In genomic region chr4:122981238-122981637, GRCm38 (mm10) we compare ENCODE assay signal across 24 mouse cellular contexts. TPM values are rescaled to one million over a fixed set of nuclear protein-coding genes. Genes with fewer than 3 reads are reported as not detected.
DNase-seq lines count a peak whose midpoint lies in the region; ATAC-seq and TF ChIP-seq lines count a peak whose summit lies in the region.
"Had no signal": no experiment of that assay in that cellular context is flagged by ENCODE, and none has a peak within 500 bp of the region (broad histone marks: within the 10 kb centered on the region; RNA-seq: fewer than 3 reads in every experiment).

No protein-coding gene starts in this region.

- 0 out of 2 replicates have a peak, but pooled peaks have one; percentile 5 for ATAC-seq in limb, embryonic 15.5 days (ENCODE audit: insufficient number of reproducible peaks, low FRiP score, low TSS enrichment, low read depth)
- ATAC-seq in intestine, embryonic 16.5 days, result peak; percentile 47
- ATAC-seq in stomach, embryonic 16.5 days (ENCODE audit: insufficient read depth, low FRiP score), result no peak
- no peak for ATAC-seq in neural tube, embryonic 15.5 days (ENCODE audit: low FRiP score)
- ATAC-seq: forebrain, embryonic 13.5 days; forebrain, embryonic 16.5 days had no signal

- 75% methylated on average over 7 of the region's 7 CpGs for WGBS in limb, embryonic 15.5 days
- WGBS in limb, embryonic 10.5 days, result 80% methylated on average over 7 of the region's 7 CpGs
- 71% methylated on average over 7 of the region's 7 CpGs for WGBS in intestine, embryonic 16.5 days
- WGBS in stomach, embryonic 16.5 days, result 74% methylated on average over 7 of the region's 7 CpGs
- 92% methylated on average over 7 of the region's 7 CpGs for WGBS in neural tube, embryonic 15.5 days

- H3K9ac ChIP-seq in limb, embryonic 15.5 days, result no peak overlapping the region
- H3K9ac ChIP-seq in intestine, embryonic 16.5 days (ENCODE audit: low read depth, low read length), result no peak overlapping the region
- H3K9ac ChIP-seq in stomach, embryonic 16.5 days (ENCODE audit: low read length), result no peak overlapping the region
- no peak overlapping the region for H3K9ac ChIP-seq in neural tube, embryonic 15.5 days (replicated peaks)
- H3K9ac ChIP-seq: embryonic facial prominence, embryonic 13.5 days; forebrain, embryonic 13.5 days; hindbrain, embryonic 12.5 days; hindbrain, embryonic 15.5 days had no signal

- peak overlapping the region; percentile 23; the same call in 1 of the 2 replicates for H3K27ac ChIP-seq in limb, embryonic 15.5 days
- no peak overlapping the region for H3K27ac ChIP-seq in limb, embryonic 10.5 days
- peak overlapping the region; percentile 5; the same call in 1 of the 2 replicates for H3K27ac ChIP-seq in intestine, embryonic 16.5 days (ENCODE audit: low read length)
- peak overlapping the region; percentile 57; the same call in 1 of the 2 replicates for H3K27ac ChIP-seq in stomach, embryonic 16.5 days (ENCODE audit: low read length)
- no peak overlapping the region for H3K27ac ChIP-seq in neural tube, embryonic 15.5 days (replicated peaks)
- H3K27ac ChIP-seq: embryonic facial prominence, embryonic 13.5 days; forebrain, embryonic 10.5 days; forebrain, embryonic 13.5 days; gastrocnemius, adult 2 months; hindbrain, embryonic 12.5 days; hindbrain, embryonic 15.5 days had no signal

- H3K4me2 ChIP-seq in limb, embryonic 15.5 days, result no peak overlapping the region
- H3K4me2 ChIP-seq in intestine, embryonic 16.5 days (ENCODE audit: low read depth, low read length), result no peak overlapping the region
- no peak overlapping the region for H3K4me2 ChIP-seq in stomach, embryonic 16.5 days (ENCODE audit: low read depth, low read length)
- no peak overlapping the region for H3K4me2 ChIP-seq in neural tube, embryonic 15.5 days
- H3K4me2 ChIP-seq: embryonic facial prominence, embryonic 13.5 days; forebrain, embryonic 13.5 days; heart, embryonic 11.5 days; hindbrain, embryonic 12.5 days; hindbrain, embryonic 15.5 days had no signal

- no peak for DNase-seq in limb, embryonic 10.5 days (ENCODE audit: low spot score)
- DNase-seq in embryo, embryonic 11 days, result no peak
- DNase-seq: adrenal gland, adult 2 months; adrenal gland, postnatal 25 days; B cell, adult 2 months; cerebellum, adult 11-12 months; cerebellum, adult 9-10 months; cerebellum, postnatal 14 days; gastrocnemius, adult 2 months; gastrocnemius, postnatal 14 days; heart, adult 11 months had no signal

- TF ChIP-seq CTCF in E14TG2a.4 (conservative IDR thresholded peaks at IDR 0.05; ENCODE audit: low read length), result no peak

- H3K9me3 ChIP-seq in limb, embryonic 15.5 days, result no peaks in the 10 kb centered on the region
- H3K9me3 ChIP-seq in limb, embryonic 10.5 days (replicated peaks), result no peaks in the 10 kb centered on the region
- H3K9me3 ChIP-seq in E14TG2a.4 (ENCODE audit: low read length), result no peaks in the 10 kb centered on the region
- no peaks in the 10 kb centered on the region for H3K9me3 ChIP-seq in intestine, embryonic 16.5 days (ENCODE audit: control insufficient read depth, low read length)
- H3K9me3 ChIP-seq in stomach, embryonic 16.5 days (replicated peaks; ENCODE audit: control insufficient read depth, low read length), result no peaks in the 10 kb centered on the region
- H3K9me3 ChIP-seq in neural tube, embryonic 15.5 days (replicated peaks), result no peaks in the 10 kb centered on the region
- H3K9me3 ChIP-seq: embryonic facial prominence, embryonic 13.5 days; forebrain, embryonic 10.5 days; forebrain, embryonic 13.5 days; hindbrain, embryonic 12.5 days; hindbrain, embryonic 15.5 days had no signal

- no peak overlapping the region for H3K4me3 ChIP-seq in limb, embryonic 15.5 days
- H3K4me3 ChIP-seq in limb, embryonic 10.5 days, result no peak overlapping the region
- 0 out of 2 replicates have a peak overlapping the region, but pooled peaks have one; percentile 23 for H3K4me3 ChIP-seq in E14TG2a.4 (replicated peaks; ENCODE audit: low read length)
- H3K4me3 ChIP-seq in intestine, embryonic 16.5 days (ENCODE audit: low read length), result no peak overlapping the region
- no peak overlapping the region for H3K4me3 ChIP-seq in stomach, embryonic 16.5 days (replicated peaks; ENCODE audit: low read length)
- no peak overlapping the region for H3K4me3 ChIP-seq in neural tube, embryonic 15.5 days (replicated peaks)
- H3K4me3 ChIP-seq: embryonic facial prominence, embryonic 13.5 days; forebrain, embryonic 10.5 days; forebrain, embryonic 13.5 days; gastrocnemius, adult 2 months; hindbrain, embryonic 12.5 days; hindbrain, embryonic 15.5 days had no signal

- H3K27me3 ChIP-seq in limb, embryonic 15.5 days, result peaks cover 16% of the 10 kb centered on the region
- peaks cover 48% of the 10 kb centered on the region for H3K27me3 ChIP-seq in limb, embryonic 10.5 days (ENCODE audit: low read depth, poor library complexity, severe bottlenecking)
- peaks cover 31% of the 10 kb centered on the region for H3K27me3 ChIP-seq in E14TG2a.4 (ENCODE audit: insufficient read depth, low read length)
- peaks cover 9% of the 10 kb centered on the region for H3K27me3 ChIP-seq in intestine, embryonic 16.5 days (replicated peaks; ENCODE audit: control insufficient read depth, insufficient read depth, low read length)
- H3K27me3 ChIP-seq in stomach, embryonic 16.5 days (ENCODE audit: control insufficient read depth, insufficient read depth, low read length), result peaks cover 13% of the 10 kb centered on the region
- H3K27me3 ChIP-seq in neural tube, embryonic 15.5 days (replicated peaks), result peaks cover 20% of the 10 kb centered on the region
- H3K27me3 ChIP-seq: CH12.LX had no signal

- no peaks in the 10 kb centered on the region for H3K36me3 ChIP-seq in limb, embryonic 15.5 days
- no peaks in the 10 kb centered on the region for H3K36me3 ChIP-seq in limb, embryonic 10.5 days
- H3K36me3 ChIP-seq in E14TG2a.4 (ENCODE audit: insufficient read depth, low read length), result no peaks in the 10 kb centered on the region
- H3K36me3 ChIP-seq in intestine, embryonic 16.5 days (ENCODE audit: control insufficient read depth, insufficient read depth, low read length), result no peaks in the 10 kb centered on the region
- H3K36me3 ChIP-seq in stomach, embryonic 16.5 days (ENCODE audit: control insufficient read depth, insufficient read depth, low read length), result no peaks in the 10 kb centered on the region
- H3K36me3 ChIP-seq in neural tube, embryonic 15.5 days, result no peaks in the 10 kb centered on the region
- H3K36me3 ChIP-seq: embryonic facial prominence, embryonic 13.5 days; forebrain, embryonic 10.5 days; hindbrain, embryonic 12.5 days; hindbrain, embryonic 15.5 days had no signal

- peaks cover 21% of the 10 kb centered on the region for H3K4me1 ChIP-seq in limb, embryonic 15.5 days
- H3K4me1 ChIP-seq in limb, embryonic 10.5 days, result peaks cover 31% of the 10 kb centered on the region
- peaks cover 33% of the 10 kb centered on the region for H3K4me1 ChIP-seq in E14TG2a.4 (replicated peaks; ENCODE audit: low read depth, low read length)
- peaks cover 11% of the 10 kb centered on the region; the same call in 1 of the 2 replicates for H3K4me1 ChIP-seq in intestine, embryonic 16.5 days (ENCODE audit: control insufficient read depth, insufficient read depth, low read length)
- peaks cover 4% of the 10 kb centered on the region; the same call in 1 of the 2 replicates for H3K4me1 ChIP-seq in stomach, embryonic 16.5 days (ENCODE audit: control insufficient read depth, insufficient read depth, low read length)
- H3K4me1 ChIP-seq in neural tube, embryonic 15.5 days, result peaks cover 9% of the 10 kb centered on the region

RNA-seq across cellular contexts. Expression of gene Mycl, which starts 14.2 kb away (rescaled TPM):
- polyA plus RNA-seq in limb, embryonic 15.5 days (2015; fragmentation: Nextera tagmentation; extraction: Ambion mirVana), result 25.2 and 29.5 TPM in 2 replicates
- polyA plus RNA-seq in limb, embryonic 10.5 days (2016; fragmentation: Nextera tagmentation; extraction: Ambion mirVana), result 25.5 and 28.6 TPM in 2 replicates
- polyA plus RNA-seq in intestine, embryonic 16.5 days (2015; fragmentation: Nextera tagmentation; extraction: Ambion mirVana), result 5.1 and 5.3 TPM in 2 replicates
- polyA plus RNA-seq in stomach, embryonic 16.5 days (2015; fragmentation: Nextera tagmentation; extraction: Ambion mirVana), result 13.0 and 13.8 TPM in 2 replicates
- polyA plus RNA-seq in neural tube, embryonic 15.5 days (2015; fragmentation: Nextera tagmentation; extraction: Ambion mirVana), result 38.2 and 52.3 TPM in 2 replicates

RNA-seq across cellular contexts. Expression of gene Mfsd2a, which starts 20.2 kb away (rescaled TPM):
- 16.0 and 18.3 TPM in 2 replicates for polyA plus RNA-seq in limb, embryonic 15.5 days (2015; fragmentation: Nextera tagmentation; extraction: Ambion mirVana)
- polyA plus RNA-seq in limb, embryonic 10.5 days (2016; fragmentation: Nextera tagmentation; extraction: Ambion mirVana), result 10.1 and 10.7 TPM in 2 replicates
- polyA plus RNA-seq in intestine, embryonic 16.5 days (2015; fragmentation: Nextera tagmentation; extraction: Ambion mirVana), result 3.3 and 4.0 TPM in 2 replicates
- 5.8 and 8.4 TPM in 2 replicates for polyA plus RNA-seq in stomach, embryonic 16.5 days (2015; fragmentation: Nextera tagmentation; extraction: Ambion mirVana)
- 23.3 and 29.3 TPM in 2 replicates for polyA plus RNA-seq in neural tube, embryonic 15.5 days (2015; fragmentation: Nextera tagmentation; extraction: Ambion mirVana)

RNA-seq across cellular contexts. Expression of gene Trit1, which starts 35.2 kb away (rescaled TPM):
- 20.9 and 21.3 TPM in 2 replicates for polyA plus RNA-seq in limb, embryonic 15.5 days (2015; fragmentation: Nextera tagmentation; extraction: Ambion mirVana)
- polyA plus RNA-seq in limb, embryonic 10.5 days (2016; fragmentation: Nextera tagmentation; extraction: Ambion mirVana), result 17.7 and 17.8 TPM in 2 replicates
- polyA plus RNA-seq in intestine, embryonic 16.5 days (2015; fragmentation: Nextera tagmentation; extraction: Ambion mirVana), result 12.7 and 16.0 TPM in 2 replicates
- polyA plus RNA-seq in stomach, embryonic 16.5 days (2015; fragmentation: Nextera tagmentation; extraction: Ambion mirVana), result 20.1 and 21.2 TPM in 2 replicates
- 21.0 and 21.9 TPM in 2 replicates for polyA plus RNA-seq in neural tube, embryonic 15.5 days (2015; fragmentation: Nextera tagmentation; extraction: Ambion mirVana)

Comparison
In these comparisons a context has a peak if more than half of its experiments do, and no peak if none do; other contexts are left out.
1. H3K27ac ChIP-seq: peak in limb, embryonic 15.5 days (single experiment), intestine, embryonic 16.5 days (single experiment) and stomach, embryonic 16.5 days (single experiment); none in limb, embryonic 10.5 days (single experiment) and neural tube, embryonic 15.5 days (single experiment).
2. ATAC-seq: peak in limb, embryonic 15.5 days (single experiment) and intestine, embryonic 16.5 days (single experiment); none in stomach, embryonic 16.5 days (single experiment) and neural tube, embryonic 15.5 days (single experiment).